Mouse (Mus musculus) kidney, embryonic 16.5 days (tissue): Measurements from ENCODE around the gene Ctbp1. TPM values are rescaled to one million over a fixed set of nuclear protein-coding genes. Genes with fewer than 3 reads are reported as not detected.

Experiments used
- ATAC-seq: fragments of 200-750 bp; cut with Nextera tagmentation; 2 replicates; pipeline ENCODE4 v1.8.0; 2017; ENCODE audit warnings: moderate TSS enrichment; ENCODE audit not compliant: low FRiP score, low TSS enrichment
- H3K27ac ChIP-seq: fragments of 300-500 bp; sonication (generic); 2 replicates; pipeline ENCODE4 v1.5.1; 2014; ENCODE audit warnings: low read length
- H3K27me3 ChIP-seq: fragments of 300-500 bp; sonication (generic); 2 replicates; pipeline ENCODE4 v1.6.1; 2014; ENCODE audit warnings: low read length, control low read depth, mixed read lengths; ENCODE audit not compliant: insufficient read depth
- H3K36me3 ChIP-seq: fragments of 300-500 bp; sonication (generic); 2 replicates; pipeline ENCODE4 v1.6.1; 2014; ENCODE audit warnings: low read length, control low read depth, mixed read lengths; ENCODE audit not compliant: insufficient read depth
- H3K4me1 ChIP-seq: fragments of 300-500 bp; sonication (generic); 2 replicates; pipeline ENCODE4 v1.6.1; 2014; ENCODE audit warnings: low read length, control low read depth, mixed read lengths; ENCODE audit not compliant: insufficient read depth
- H3K4me2 ChIP-seq: fragments of 300-500 bp; sonication (generic); replicated peaks from 2 replicates; pipeline ENCODE4 v1.6.1; 2014; ENCODE audit warnings: low read depth, low read length
- H3K4me3 ChIP-seq: fragments of 300-500 bp; sonication (generic); 2 replicates; pipeline ENCODE4 v1.5.1; 2014; ENCODE audit warnings: mild to moderate bottlenecking, low read length
- H3K9ac ChIP-seq: fragments of 300-500 bp; sonication (generic); replicated peaks from 2 replicates; pipeline ENCODE4 v1.6.1; 2014; ENCODE audit warnings: low read length
- H3K9me3 ChIP-seq: fragments of 300-500 bp; sonication (generic); 2 replicates; pipeline ENCODE4 v1.6.1; 2016; ENCODE audit warnings: low read length, control low read depth
- WGBS: fragments of 180-500 bp; shearing (Covaris S2); extraction: QIAGEN DNeasy Blood & Tissue Kit; methylation state at CpG from one replicate; pipeline ENCODE4 v1.1.7; 2014; 5-methylcytosine and 5-hydroxymethylcytosine counted together
- polyA plus RNA-seq: library from polyadenylated mRNA; unstranded; fragments of >200 nt; fragmentation: Nextera tagmentation; extraction: Ambion mirVana; gene quantifications from 2 replicates; pipeline ENCODE4 v1.2.1, GENCODE M21; 2015

Gene Ctbp1
- polyA plus RNA-seq, 1 experiment from 2014 or later: 350 TPM

DNA sequence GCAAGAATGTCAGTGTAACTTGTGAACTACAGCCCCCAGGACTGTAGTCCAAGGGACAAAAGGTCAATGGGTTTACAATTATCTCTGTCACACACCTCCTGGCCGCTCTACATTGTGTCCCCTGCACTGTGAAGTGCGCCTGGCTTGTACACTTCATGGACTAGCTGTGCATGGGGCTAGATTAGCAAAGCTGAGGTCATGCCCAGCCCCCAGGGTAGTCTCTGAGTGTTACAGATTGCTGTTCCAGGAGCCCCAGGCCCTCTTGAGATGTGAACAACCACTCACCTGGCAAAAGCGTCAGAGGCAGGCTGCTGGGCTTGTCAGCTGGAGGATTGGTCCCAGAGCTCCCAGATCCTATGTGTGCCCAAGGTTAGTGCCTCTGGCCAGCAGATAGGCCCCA lies 57.1 kb downstream of the Ctbp1 start:
- H3K27me3 ChIP-seq: no peaks in the 10 kb centered on the region
- no peaks in the 10 kb centered on the region for H3K9me3 ChIP-seq
- no peak overlapping the region for H3K27ac ChIP-seq
- H3K4me3 ChIP-seq: no peak overlapping the region
- 0 out of 2 replicates have a peak overlapping the region, but pooled peaks have one; percentile 33 for H3K9ac ChIP-seq
- no peaks in the 10 kb centered on the region for H3K36me3 ChIP-seq
- ATAC-seq: no peak
- 49% methylated on average over 3 of the region's 3 CpGs for WGBS
- H3K4me1 ChIP-seq: peaks cover 21% of the 10 kb centered on the region
- H3K4me2 ChIP-seq: peak overlapping the region; percentile 8; the same call in 1 of the 2 replicates

DNA sequence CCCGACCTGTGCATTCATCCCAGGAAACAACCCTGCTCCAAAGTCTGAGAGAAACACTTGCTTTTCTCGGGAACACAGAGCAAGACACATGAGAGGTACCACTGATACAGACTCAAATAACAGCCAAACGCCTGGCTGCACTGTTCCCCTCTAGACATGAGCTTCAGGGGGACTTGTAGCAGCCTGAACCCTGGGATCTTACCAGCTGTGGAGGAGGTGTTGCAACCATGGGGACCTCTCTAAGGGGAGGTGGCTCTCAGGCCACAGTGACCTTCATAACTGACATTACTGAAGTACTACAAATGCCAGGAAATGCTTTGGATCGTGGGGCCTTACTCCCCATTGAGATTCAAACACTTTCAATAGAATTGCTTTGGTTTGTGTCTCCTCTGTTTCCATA lies 60.1 kb downstream of the Ctbp1 start:
- Histone ChIP-seq H3K36me3 (no peaks in the 10 kb centered on the region), H3K4me1 (peaks cover 11% of the 10 kb centered on the region), H3K4me2 (no peak overlapping the region), H3K27ac (no peak overlapping the region), H3K9ac (no peak overlapping the region), H3K4me3 (no peak overlapping the region), H3K27me3 (no peaks in the 10 kb centered on the region), H3K9me3 (no peaks in the 10 kb centered on the region)
- 57% methylated on average over 4 of the region's 4 CpGs for WGBS
- no peak for ATAC-seq

DNA sequence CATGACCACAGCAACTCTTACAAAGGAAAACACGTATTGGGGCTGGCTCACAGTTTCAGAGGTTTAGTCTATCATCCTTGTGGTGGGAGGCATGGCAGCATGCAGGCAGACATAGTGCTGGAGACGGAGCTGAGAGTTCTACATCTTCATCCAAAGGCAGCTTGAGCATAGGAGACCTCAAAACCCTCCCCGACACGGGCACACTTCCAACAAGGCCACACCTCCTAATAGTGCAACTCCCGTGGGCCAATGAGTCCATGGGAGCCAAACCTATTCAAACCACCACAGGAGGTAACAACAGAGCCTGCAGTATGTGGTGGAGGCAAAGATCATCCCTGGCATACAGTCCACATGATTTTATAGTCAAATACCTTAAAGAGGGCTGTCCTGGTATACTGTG lies 63.5 kb downstream of the Ctbp1 start:
- Histone ChIP-seq H3K4me1 (no peaks in the 10 kb centered on the region), H3K4me2 (no peak overlapping the region), H3K36me3 (no peaks in the 10 kb centered on the region), H3K9ac (no peak overlapping the region), H3K4me3 (no peak overlapping the region), H3K27me3 (no peaks in the 10 kb centered on the region), H3K9me3 (no peaks in the 10 kb centered on the region), H3K27ac (no peak overlapping the region)
- ATAC-seq: no peak
- WGBS: 82% methylated on average over 5 of the region's 5 CpGs

DNA sequence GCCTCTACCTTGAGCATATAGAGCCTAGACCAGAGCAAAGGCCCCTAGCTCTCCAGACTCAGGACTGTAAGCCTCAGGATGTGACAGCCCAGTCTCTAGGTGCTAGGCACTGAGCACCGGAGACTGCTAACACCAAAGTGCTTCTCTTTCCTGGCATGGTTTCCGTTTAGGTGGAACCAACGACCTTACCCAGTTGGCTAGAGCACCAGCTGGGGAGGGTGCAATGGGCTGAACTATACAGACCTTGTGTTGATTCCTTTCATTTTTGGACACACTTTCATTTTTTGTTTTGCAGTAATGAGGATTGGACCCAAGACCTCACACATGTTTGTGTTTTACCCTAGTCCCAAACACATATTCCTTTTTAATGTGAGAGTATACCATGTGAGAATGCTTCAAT lies 64.3 kb downstream of the Ctbp1 start:
- Histone ChIP-seq H3K36me3 (no peaks in the 10 kb centered on the region), H3K4me3 (no peak overlapping the region), H3K9ac (no peak overlapping the region), H3K4me1 (no peaks in the 10 kb centered on the region), H3K27ac (no peak overlapping the region), H3K9me3 (no peaks in the 10 kb centered on the region), H3K4me2 (no peak overlapping the region), H3K27me3 (no peaks in the 10 kb centered on the region)
- no peak for ATAC-seq
- 94% methylated on average over 3 of the region's 3 CpGs for WGBS

DNA sequence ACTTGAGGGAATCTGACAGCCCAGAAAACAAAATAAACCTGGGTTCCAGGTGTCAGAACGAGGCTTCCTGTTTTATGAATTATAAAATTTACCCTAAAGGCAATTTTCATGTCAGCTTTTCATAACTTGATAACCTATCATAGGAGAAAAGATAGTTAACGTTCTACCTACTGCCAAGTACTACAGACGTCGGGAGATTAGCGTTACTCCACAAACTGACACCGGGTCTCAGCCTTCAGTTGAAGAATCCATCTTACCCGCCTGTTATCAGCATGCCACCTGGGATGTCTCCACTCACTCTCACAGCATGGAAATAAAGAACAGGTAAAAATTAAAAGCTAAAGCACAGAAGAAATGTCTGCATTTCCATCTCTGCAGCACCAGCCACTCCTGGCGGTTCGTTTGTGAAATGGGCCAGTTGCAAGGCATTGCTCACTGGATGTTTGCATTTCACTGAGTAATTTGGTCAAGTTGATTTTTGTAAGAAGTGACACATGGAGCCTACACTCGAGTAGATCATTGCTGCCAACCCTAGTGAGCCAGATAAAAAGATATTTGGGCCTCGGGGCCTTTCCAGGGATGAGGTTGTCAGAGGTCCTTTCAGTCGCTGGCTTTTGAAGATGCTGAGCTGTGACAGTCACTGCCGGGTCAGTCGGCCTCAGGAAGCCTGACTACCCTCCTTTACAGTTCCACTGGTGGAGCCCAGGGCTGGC lies 66.1 kb downstream of the Ctbp1 start:
- no peak overlapping the region for H3K4me2 ChIP-seq

DNA sequence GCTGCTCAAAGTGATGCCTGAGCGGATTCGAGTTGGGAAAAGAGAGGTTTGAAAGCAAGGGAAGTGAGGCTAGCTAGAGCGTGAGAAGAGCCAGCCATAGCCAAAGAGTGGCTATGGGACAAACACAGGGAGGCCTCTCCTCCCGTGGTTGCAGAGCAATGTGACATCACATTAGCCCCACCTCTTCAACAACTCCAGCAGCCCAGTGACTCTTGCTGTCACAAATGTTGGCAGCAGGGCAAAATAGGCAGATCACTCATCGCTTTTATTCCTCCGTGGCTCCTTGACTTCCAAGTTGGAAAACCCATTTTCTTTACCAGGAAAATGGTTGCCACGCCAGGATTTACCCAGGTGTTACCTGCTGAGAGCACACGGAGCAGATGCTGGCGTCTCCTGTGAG lies 67.7 kb downstream of the Ctbp1 start:
- Histone ChIP-seq H3K4me2 (no peak overlapping the region), H3K9me3 (no peaks in the 10 kb centered on the region), H3K9ac (no peak overlapping the region), H3K27me3 (no peaks in the 10 kb centered on the region), H3K4me3 (no peak overlapping the region), H3K27ac (no peak overlapping the region), H3K36me3 (no peaks in the 10 kb centered on the region), H3K4me1 (peaks cover 9% of the 10 kb centered on the region)
- no peak for ATAC-seq
- WGBS: 56% methylated on average over 9 of the region's 9 CpGs

More for the DNA sequence above, 66.1 kb downstream of the Ctbp1 start:
- Histone ChIP-seq H3K27me3 (no peaks in the 10 kb centered on the region), H3K27ac (no peak overlapping the region), H3K4me3 (no peak overlapping the region), H3K4me1 (peaks cover 8% of the 10 kb centered on the region), H3K9me3 (no peaks in the 10 kb centered on the region), H3K9ac (no peak overlapping the region), H3K36me3 (no peaks in the 10 kb centered on the region)
- no peak for ATAC-seq
- 73% methylated on average over 14 of the region's 14 CpGs for WGBS

DNA sequence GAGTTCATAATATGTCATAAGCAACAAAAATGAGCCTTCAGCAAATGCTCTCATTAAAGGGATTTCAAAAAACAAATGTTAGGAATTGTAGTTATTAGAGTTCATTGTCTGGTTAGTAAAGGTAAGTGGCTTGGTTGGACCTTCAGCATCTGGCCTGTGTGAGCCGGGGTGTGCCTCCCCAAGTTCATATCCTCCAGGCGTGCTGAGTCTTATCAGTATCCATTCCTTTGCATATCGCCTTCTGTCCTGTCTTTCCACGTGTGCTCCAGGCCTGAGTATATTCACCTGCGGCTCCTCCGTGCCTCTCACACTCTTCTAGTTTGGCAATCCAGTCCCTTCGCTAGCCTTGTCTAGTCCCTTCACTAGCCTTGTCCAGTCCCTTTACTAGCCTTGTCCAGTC lies 68.5 kb downstream of the Ctbp1 start:
- H3K36me3 ChIP-seq: no peaks in the 10 kb centered on the region
- H3K9ac ChIP-seq: no peak overlapping the region
- no peak overlapping the region for H3K27ac ChIP-seq
- no peak overlapping the region for H3K4me2 ChIP-seq
- peaks cover 9% of the 10 kb centered on the region for H3K4me1 ChIP-seq
- H3K27me3 ChIP-seq: no peaks in the 10 kb centered on the region
- no peaks in the 10 kb centered on the region for H3K9me3 ChIP-seq
- no peak for ATAC-seq
- WGBS: 89% methylated on average over 7 of the region's 7 CpGs
- H3K4me3 ChIP-seq: no peak overlapping the region

DNA sequence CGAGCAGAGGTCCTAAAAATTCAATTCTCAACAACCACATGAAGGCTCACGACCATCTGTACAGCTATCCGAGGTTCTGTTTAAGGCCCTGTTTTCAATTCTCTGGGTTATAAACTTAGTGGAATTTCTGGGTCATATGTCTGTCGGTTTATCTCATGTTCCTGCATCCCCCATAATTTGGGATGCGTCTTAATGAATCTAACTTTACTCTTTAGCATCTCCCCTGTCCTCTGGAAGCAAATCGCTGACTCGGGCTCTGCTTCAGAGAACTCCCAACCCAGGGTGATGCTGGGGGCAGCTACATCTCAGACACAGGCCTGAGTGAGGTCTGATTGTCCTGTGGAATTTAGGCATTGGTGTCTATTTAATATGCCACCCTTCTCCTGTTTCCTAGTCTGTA lies 70.5 kb downstream of the Ctbp1 start:
- H3K4me2 ChIP-seq: peak overlapping the region; percentile 55; the same call in 1 of the 2 replicates
- peaks cover 9% of the 10 kb centered on the region for H3K4me1 ChIP-seq
- no peak for ATAC-seq
- no peaks in the 10 kb centered on the region for H3K36me3 ChIP-seq
- H3K27me3 ChIP-seq: no peaks in the 10 kb centered on the region
- H3K9me3 ChIP-seq: no peaks in the 10 kb centered on the region
- no peak overlapping the region for H3K4me3 ChIP-seq
- 36% methylated on average over 7 of the region's 7 CpGs for WGBS
- H3K9ac ChIP-seq: peak overlapping the region; percentile 49; the same call in 1 of the 2 replicates
- H3K27ac ChIP-seq: no peak overlapping the region

DNA sequence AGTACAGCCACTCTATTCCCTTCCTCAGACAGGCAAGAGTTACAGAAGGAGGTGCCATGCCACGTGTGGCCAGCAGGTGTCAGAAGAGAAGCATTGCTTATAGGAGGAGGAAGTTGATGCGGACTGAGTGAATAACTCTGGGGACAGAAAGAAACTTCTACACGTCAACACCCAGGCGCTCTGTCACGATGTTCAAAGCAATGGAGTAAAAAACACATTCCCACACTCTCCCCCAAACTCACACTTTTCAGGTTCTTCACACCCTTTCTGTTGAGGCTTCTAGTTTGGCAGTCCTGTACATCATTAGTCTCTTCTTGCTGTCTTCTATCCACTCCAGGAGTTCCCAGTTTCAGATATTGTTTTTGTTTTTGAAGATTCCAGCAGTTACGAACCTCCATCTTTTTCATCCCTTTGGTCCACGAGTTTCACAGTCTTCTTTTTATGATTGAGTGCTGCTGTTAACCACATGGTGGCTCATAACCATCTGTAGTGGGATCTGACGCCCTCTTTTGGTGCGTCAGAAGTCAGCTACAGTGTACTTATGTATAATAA lies 71.0 kb downstream of the Ctbp1 start:
- Histone ChIP-seq H3K27ac (0 out of 2 replicates have a peak overlapping the region, but pooled peaks have one; percentile 39), H3K4me2 (peak overlapping the region; percentile 55), H3K4me1 (peaks cover 9% of the 10 kb centered on the region), H3K4me3 (peak overlapping the region; percentile 29), H3K36me3 (no peaks in the 10 kb centered on the region), H3K27me3 (no peaks in the 10 kb centered on the region), H3K9me3 (no peaks in the 10 kb centered on the region), H3K9ac (peak overlapping the region; percentile 49)
- peak; percentile 74 for ATAC-seq
- WGBS: 9% methylated on average over 9 of the region's 9 CpGs

DNA sequence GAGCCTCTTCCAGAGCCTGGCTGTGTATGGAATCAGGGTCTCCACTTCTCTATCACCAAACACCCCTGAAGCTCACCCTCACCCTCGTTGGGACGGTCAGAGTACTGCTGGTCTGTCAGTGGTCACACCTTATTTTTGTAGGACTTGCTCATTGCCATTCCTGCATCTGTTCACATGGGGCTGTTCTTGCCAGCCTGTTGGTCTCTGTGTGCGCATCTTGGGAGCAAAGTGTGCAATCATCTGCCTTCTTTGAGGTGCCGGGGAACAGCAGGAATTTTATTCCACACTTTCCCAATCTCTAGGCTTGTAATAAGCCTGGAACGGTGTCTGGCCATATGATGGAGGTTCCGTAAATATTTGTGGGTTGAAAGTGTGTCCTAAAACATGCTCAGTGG lies 71.6 kb downstream of the Ctbp1 start:
- no peak overlapping the region for H3K4me3 ChIP-seq
- H3K4me2 ChIP-seq: no peak overlapping the region
- WGBS: 78% methylated on average over 6 of the region's 6 CpGs
- no peak for ATAC-seq
- no peaks in the 10 kb centered on the region for H3K9me3 ChIP-seq
- no peaks in the 10 kb centered on the region for H3K36me3 ChIP-seq
- H3K27ac ChIP-seq: no peak overlapping the region
- no peaks in the 10 kb centered on the region for H3K27me3 ChIP-seq
- H3K9ac ChIP-seq: no peak overlapping the region
- peaks cover 9% of the 10 kb centered on the region for H3K4me1 ChIP-seq
